Mouse (Mus musculus): ENCODE measurements around the gene Tcaim. TPM values are rescaled to one million over a fixed set of nuclear protein-coding genes. Genes with fewer than 3 reads are reported as not detected.
A peak's percentile ranks its signal among the peaks of the same experiment; 100 is the strongest.
"Not testable (repeated sequence)": the region's sequence is repeated elsewhere in the genome, so short reads cannot be mapped to it uniquely, and the experiment has no call there.

Gene Tcaim
- total RNA-seq, 2 experiments from 2014 or later = 20.5 to 22.1 TPM

DNA sequence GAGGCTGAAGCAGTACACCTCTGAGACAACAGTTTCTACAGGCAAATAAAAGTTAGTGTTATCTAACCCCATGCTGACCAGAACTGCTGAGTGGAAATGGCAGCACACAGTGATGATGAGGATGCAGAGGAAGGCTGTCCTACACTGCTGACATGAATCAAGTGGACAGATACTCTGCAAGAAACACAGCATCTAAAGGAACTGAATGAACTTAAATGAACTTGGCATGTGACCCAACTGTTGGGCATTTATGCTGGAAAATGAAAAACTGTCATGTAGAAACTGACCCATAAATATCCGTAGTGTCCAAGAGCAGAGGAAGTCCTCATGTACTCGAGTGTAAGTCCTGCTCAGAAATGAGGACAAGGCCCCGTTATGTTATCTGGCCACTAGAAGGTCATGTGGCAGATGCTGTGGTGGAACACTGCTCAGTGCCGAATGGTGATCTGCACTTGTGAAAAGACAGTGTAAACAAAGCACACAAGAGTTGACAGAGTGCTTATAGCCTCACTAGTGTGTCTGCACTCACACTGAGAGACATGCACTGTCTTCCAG, 24.6 kb downstream of the Tcaim start:
- H3K4me3 ChIP-seq = no peak overlapping the region
- no peak for DNase-seq (ENCODE audit: low spot score in 2 of 2)
- no peak for TF ChIP-seq CTCF (conservative IDR thresholded peaks at IDR 0.05)
- H3K27ac ChIP-seq = no peak overlapping the region

DNA sequence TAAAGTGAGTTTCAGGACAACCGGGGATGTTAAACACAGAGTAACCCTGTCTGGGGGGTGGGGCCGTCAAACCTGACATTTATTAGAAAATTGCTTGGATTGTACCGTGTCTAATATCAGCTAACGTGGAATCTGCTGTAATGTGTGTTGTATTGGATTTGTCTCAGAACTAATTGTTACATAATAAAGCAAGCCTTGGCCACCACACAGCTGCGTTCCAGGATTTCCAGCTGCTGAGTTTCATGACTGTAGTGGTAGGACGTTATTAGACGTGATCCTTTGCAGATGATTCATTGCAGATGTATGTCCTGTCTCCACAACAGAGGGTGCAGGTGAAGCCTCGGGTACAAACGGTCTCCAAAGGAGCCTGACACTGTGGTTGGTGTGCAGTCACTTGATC, 30.8 kb downstream of the Tcaim start:
- TF ChIP-seq CTCF (conservative IDR thresholded peaks at IDR 0.05) = no peak
- Histone ChIP-seq H3K27ac (peak overlapping the region; percentile 21; the same call in 1 of the 2 replicates), H3K4me3 (no peak overlapping the region)
- no peak for DNase-seq (ENCODE audit: low spot score in 2 of 2)

DNA sequence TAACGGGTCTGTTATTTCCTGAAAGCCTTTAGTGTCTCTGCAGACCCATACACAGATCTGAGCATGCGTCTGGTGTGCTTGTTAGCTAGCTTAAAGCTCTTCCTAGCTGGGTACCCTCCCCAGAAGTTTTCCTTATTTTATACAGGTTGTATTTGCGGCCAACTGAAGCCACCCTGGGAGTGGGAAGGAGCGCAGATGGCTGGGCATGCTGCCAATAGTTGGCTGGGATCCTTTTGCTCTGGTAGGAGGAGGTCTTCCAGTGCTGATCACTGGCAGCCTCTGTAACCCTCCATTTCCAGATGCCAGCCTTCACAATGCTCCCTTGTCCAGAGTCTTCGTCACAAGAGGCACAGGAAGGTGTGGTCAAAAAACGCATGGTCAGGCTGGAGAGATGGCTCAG, 31.5 kb downstream of the Tcaim start:
- peak; percentile 50 to 72 for DNase-seq (ENCODE audit: low spot score in 2 of 2)
- H3K27ac ChIP-seq = peak overlapping the region; percentile 21; the same call in 1 of the 2 replicates
- H3K4me3 ChIP-seq = no peak overlapping the region
- TF ChIP-seq CTCF (conservative IDR thresholded peaks at IDR 0.05) = no peak

DNA sequence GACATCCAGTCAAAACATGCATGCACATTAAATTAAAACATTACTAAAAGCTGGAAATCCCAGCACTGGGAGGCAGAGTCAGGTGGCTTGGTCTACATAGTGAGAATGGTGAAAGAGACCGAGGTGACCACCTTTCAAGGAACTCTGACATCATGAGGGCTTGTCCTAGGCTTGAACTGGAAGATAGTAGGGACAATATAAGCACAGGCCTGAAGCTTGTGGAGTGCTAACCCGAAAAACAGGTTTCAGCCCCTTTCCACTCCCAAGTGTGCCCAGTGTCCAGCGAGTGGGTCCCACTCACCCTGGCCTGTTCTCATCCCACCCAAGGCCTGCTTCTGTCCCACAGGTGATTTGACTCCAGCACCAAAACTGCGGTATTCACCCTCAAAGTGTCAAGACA, 31.9 kb downstream of the Tcaim start:
- TF ChIP-seq CTCF (conservative IDR thresholded peaks at IDR 0.05) = no peak
- Histone ChIP-seq H3K4me3 (no peak overlapping the region), H3K27ac (peak overlapping the region; percentile 21; the same call in 1 of the 2 replicates)
- no peak for DNase-seq (ENCODE audit: low spot score in 2 of 2)

DNA sequence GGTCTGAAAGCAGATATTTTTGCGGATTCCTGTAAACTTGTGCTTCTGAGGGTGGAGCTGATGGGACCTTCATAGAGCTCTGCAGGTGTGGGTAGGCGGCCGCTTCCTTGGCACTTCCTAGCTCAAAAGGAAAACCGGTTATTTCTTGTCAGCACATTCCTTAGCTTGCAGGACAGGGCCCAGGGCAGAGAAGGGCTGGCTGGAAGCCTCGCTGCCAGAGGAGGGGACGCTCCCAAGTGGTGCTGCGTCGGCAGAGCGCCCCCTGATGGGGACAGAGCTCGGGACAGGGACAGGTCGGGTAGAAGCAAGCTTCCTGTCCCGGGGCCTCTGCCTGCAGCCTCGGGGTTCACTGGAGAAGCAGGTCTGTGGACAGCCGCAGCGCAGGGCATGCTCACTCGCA, 32.3 kb downstream of the Tcaim start:
- peak in 1 of 2 experiments; percentile 21 for DNase-seq (ENCODE audit: low spot score in 2 of 2)

DNA sequence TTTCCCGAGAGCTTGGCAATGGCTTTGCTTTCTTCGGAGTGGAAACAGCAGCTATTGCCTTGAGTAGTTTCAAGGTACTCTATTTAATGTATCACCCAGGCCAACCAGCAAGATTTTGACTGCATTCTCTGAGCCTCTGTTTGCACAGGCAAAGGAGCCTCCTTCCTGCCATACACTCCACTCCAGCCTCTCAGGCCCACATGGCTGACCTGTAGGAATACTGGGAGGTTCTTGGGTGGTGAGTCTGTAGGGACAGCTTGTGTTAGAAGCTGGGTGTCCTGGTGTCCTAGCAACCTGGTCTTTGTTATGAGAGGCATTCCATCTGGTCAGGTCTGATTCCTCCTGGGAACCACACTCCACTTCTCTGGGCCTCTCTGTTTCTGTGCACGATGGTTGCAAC, 38.4 kb downstream of the Tcaim start, which contains the start of gene Gm35549:
TSS of gene Gm35549 (minus strand) at position 276 of the 400 bp plus-strand sequence.
- no peak for DNase-seq (ENCODE audit: low spot score in 2 of 2)
- no peak within 1 kb of the TSS for H3K27ac ChIP-seq
- no peak within 1 kb of the TSS for H3K4me3 ChIP-seq
- TF ChIP-seq CTCF (conservative IDR thresholded peaks at IDR 0.05) = no peak

More for the DNA sequence above, 32.3 kb downstream of the Tcaim start:
- no peak overlapping the region for H3K27ac ChIP-seq
- no peak overlapping the region for H3K4me3 ChIP-seq
- TF ChIP-seq CTCF (conservative IDR thresholded peaks at IDR 0.05) = peak; percentile 66

DNA sequence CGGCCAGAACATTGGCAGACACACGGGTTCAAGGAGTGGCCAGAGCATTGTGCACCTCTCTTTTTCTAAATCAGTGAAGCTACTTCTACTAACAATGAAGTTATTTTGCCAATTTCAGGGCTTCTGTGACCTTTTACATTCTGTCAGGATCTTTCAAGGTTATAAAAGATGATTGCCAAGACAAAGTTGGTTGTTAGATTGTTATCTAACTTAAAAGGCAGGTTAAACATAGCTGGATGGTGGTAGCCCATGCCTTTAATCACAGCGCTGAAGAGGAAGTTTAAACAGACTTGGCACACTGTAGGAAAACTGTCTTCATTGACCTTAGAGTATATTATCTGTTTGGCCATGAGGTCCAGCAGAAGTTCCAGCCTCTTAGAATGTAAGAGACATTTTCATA, 40.3 kb downstream of the Tcaim start:
- Histone ChIP-seq H3K27ac (peak overlapping the region; percentile 51), H3K4me3 (no peak overlapping the region)
- no peak for DNase-seq (ENCODE audit: low spot score in 2 of 2)
- no peak for TF ChIP-seq CTCF (conservative IDR thresholded peaks at IDR 0.05)

DNA sequence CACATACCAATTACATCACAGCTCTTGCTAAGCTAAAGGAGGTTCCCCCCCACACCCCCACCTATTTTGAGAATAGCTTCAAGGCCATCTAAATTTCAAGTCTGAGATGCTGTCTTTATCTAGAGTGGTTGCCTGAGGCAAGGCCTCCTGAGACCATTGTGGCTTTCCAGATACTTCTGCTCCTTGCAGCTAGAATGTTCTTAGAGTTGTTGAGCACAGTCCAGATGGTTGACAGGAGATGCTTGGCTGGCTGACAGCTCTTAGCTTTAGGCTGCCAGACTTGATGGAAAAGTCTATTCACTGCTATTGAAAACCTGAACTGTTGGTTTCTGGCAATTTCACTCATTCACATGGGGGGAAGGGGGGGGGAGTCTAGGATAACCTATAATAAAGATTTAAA, 40.8 kb downstream of the Tcaim start:
- no peak overlapping the region for H3K4me3 ChIP-seq
- DNase-seq (ENCODE audit: low spot score in 2 of 2) = peak; percentile 65 to 67
- H3K27ac ChIP-seq = peak overlapping the region; percentile 51
- no peak for TF ChIP-seq CTCF (conservative IDR thresholded peaks at IDR 0.05)

DNA sequence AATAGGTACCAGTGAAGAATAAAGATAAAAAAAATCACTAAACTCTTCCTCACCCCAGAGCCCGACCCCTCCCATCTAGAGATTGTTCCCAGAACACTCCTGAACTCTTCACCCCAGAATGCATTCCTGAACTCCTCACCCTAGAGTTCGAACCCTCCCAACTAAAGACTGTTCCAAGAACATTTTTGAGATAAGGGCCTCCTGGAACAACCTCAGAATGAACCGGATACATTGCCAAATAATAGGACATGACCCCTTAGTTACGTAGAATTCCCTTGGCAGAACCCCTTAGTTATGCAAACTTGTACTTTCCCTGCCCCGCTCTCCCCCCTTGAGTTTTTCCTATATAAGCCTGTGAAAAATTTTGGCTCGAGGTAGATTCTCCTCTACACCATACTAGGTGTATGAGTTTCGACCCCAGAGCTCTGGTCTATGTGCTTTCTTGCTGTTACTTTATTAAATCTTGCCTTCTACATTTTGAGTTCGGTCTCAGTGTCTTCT, 42.5 kb downstream of the Tcaim start:
- DNase-seq (ENCODE audit: low spot score in 2 of 2); H3K27ac ChIP-seq; H3K4me3 ChIP-seq: not testable (repeated sequence)

DNA sequence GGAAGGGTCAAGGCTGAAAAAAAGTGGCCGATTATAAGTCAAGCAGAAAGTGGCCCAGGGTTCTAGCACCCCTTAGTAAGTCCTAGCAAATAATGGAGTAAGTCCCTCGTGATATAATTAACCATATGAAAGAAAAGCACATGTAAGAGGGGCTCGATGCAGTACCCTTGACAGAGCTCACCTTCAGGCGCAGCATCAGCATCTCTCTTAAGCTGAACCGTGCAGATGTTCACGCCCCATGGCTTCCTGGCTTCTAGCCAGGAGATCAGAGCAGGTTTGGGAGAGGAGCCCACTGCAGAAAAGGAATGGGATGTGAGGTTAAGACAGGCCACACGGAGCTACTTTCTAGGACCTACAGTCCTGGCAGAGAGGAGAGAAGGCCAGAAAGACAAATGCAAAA, 49.2 kb downstream of the Tcaim start:
- TF ChIP-seq CTCF (conservative IDR thresholded peaks at IDR 0.05) = no peak
- H3K27ac ChIP-seq = no peak overlapping the region
- H3K4me3 ChIP-seq = no peak overlapping the region
- DNase-seq (ENCODE audit: low spot score in 2 of 2) = no peak

DNA sequence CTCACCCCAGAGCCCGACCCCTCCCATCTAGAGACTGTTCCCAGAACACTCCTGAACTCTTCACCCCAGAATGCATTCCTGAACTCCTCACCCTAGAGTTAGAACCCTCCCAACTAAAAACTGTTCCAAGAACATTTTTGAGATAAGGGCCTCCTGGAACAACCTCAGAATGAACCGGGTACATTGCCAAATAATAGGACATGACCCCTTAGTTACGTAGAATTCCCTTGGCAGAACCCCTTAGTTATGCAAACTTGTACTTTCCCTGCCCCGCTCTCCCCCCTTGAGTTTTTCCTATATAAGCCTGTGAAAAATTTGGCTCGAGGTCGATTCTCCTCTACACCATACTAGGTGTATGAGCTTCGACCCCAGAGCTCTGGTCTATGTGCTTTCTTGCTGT, 49.8 kb downstream of the Tcaim start:
- not testable (repeated sequence) for H3K4me3 ChIP-seq; DNase-seq (ENCODE audit: low spot score in 2 of 2); H3K27ac ChIP-seq

DNA sequence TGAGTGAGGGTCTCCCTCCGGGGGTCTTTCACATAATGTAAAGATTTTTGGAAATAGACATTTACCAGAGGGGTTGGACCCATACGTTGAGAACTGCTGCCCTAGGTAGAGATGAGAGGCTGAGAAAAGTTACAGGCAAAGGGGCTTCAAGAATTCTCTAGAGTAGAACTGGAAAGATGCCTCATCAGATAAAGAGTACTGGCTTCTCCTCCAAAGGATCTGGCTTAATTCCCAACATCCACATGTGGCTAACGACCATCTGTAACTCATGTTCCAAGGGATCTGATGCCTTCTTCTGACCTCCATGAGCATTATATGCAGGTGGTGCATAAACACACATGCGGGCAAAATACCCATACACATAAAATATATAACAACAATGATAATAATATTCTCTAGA, 50.3 kb downstream of the Tcaim start:
- Histone ChIP-seq H3K4me3 (no peak overlapping the region), H3K27ac (no peak overlapping the region)
- no peak for DNase-seq (ENCODE audit: low spot score in 2 of 2)
- TF ChIP-seq CTCF (conservative IDR thresholded peaks at IDR 0.05) = no peak

DNA sequence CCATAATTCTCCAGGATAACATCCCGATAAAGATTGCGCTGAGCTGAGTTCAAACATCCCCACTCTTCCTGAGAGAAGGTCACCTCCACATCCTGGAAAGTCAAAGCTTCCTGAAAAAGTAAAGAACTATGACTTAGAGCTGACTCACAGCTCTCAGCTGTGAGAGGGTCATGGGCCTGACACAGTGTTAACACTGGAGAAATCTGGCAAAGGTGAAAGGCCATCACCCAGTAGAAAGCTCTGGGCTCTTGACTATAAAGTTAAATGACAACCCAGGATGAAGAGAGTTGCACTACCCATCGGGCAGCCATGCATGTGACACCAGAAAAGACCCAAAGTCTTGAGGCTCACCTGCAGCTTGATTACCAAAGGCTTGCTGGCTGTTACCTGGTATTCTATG, 51.4 kb downstream of the Tcaim start:
- TF ChIP-seq CTCF (conservative IDR thresholded peaks at IDR 0.05) = no peak
- Histone ChIP-seq H3K27ac (no peak overlapping the region), H3K4me3 (no peak overlapping the region)
- no peak for DNase-seq (ENCODE audit: low spot score in 2 of 2)

DNA sequence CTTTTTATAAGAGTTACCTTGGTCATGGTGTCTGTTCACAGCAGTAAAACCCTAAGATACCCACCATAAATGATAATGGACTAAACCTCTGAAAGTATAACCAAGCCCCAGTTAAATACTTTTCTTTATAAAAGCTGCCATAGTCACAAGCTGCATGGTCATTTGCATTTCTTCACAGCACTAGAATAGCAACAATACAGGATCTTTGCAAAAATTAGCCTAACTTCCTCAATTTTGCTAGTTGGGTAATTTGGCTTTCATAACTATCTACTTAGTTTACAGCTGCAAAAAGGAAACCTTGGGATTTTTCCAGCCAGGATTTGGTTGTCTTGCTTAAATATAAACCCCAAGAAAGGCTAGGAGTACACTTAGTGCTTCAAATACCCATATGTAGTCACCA, 55.4 kb downstream of the Tcaim start:
- no peak for TF ChIP-seq CTCF (conservative IDR thresholded peaks at IDR 0.05)
- Histone ChIP-seq H3K27ac (no peak overlapping the region), H3K4me3 (no peak overlapping the region)
- DNase-seq (ENCODE audit: low spot score in 2 of 2) = no peak
